Mouse (Mus musculus) layer of hippocampus, adult 8-10 months (tissue): Measurements from ENCODE around the gene Sema4f. TPM values are rescaled to one million over a fixed set of nuclear protein-coding genes. Genes with fewer than 3 reads are reported as not detected.

Experiments
- DNase-seq, 2 experiments: peaks; one replicate each; pipeline ENCODE4 v3.0.0; 2022; ENCODE audit warnings: low spot score in 2 of 2
- total RNA-seq, 4 experiments: library from RNA; stranded (reverse); gene quantifications; 2 replicates each; pipeline ENCODE4 v1.2.4; 2022

Sema4f gene
- total RNA-seq = 10 to 100 TPM; 33.5 to 44.9 (median 40.1) TPM

- DNase-seq = peak; percentile 64 to 81
Measured at GRCm38 (mm10) chr6:82939167-82939912, at the start of gene Sema4f. Gene Sema4f, minus strand, starts transcription at chr6:82939769.

- DNase-seq = no peak
Measured at GRCm38 (mm10) chr6:82987411-82987971, 47.9 kb upstream of the Sema4f start.

- peak; percentile 44 to 68 for DNase-seq
Measured at GRCm38 (mm10) chr6:82971031-82971430, 31.5 kb upstream of the Sema4f start.

GRCm38 (mm10) chr6:82969249-82970084 lies 29.9 kb upstream of the Sema4f start:
- DNase-seq = no peak

GRCm38 (mm10) chr6:82961664-82962063 lies 22.1 kb upstream of the Sema4f start:
- DNase-seq = no peak

- no peak for DNase-seq
Measured at GRCm38 (mm10) chr6:82956553-82957251, 17.1 kb upstream of the Sema4f start.

- no peak for DNase-seq
Measured at GRCm38 (mm10) chr6:82946651-82947050, 7.1 kb upstream of the Sema4f start, which contains the start of gene M1ap. Gene M1ap, plus strand, starts transcription at chr6:82946902.

GRCm38 (mm10) chr6:82945750-82946149 lies 6.2 kb upstream of the Sema4f start:
- no peak for DNase-seq

- DNase-seq = no peak
Measured at GRCm38 (mm10) chr6:82940765-82941164, 1.2 kb upstream of the Sema4f start.

GRCm38 (mm10) chr6:82934616-82935230 lies 4.8 kb downstream of the Sema4f start:
- DNase-seq = no peak

- no peak for DNase-seq
Measured at GRCm38 (mm10) chr6:82927617-82928016, 12.0 kb downstream of the Sema4f start.

GRCm38 (mm10) chr6:82926528-82926927 lies 13.0 kb downstream of the Sema4f start:
- DNase-seq = no peak

- no peak for DNase-seq
Measured at GRCm38 (mm10) chr6:82926106-82926505, 13.5 kb downstream of the Sema4f start.

GRCm38 (mm10) chr6:82925005-82925404 lies 14.6 kb downstream of the Sema4f start:
- no peak for DNase-seq

GRCm38 (mm10) chr6:82921426-82922224 lies 17.9 kb downstream of the Sema4f start:
- DNase-seq = no peak

GRCm38 (mm10) chr6:82919520-82919919 lies 20.0 kb downstream of the Sema4f start:
- no peak for DNase-seq

GRCm38 (mm10) chr6:82918371-82918770 lies 21.2 kb downstream of the Sema4f start:
- no peak for DNase-seq

- DNase-seq = peak in 1 of 2 experiments; percentile 53
Measured at GRCm38 (mm10) chr6:82917778-82918129, 21.8 kb downstream of the Sema4f start.

GRCm38 (mm10) chr6:82917076-82917777 lies 22.3 kb downstream of the Sema4f start:
- DNase-seq = peak; percentile 84 to 89

GRCm38 (mm10) chr6:82916459-82916858 lies 23.1 kb downstream of the Sema4f start:
- DNase-seq = no peak
